Mouse (Mus musculus) embryo, embryonic 9.5 days (tissue): ENCODE measurements around the gene Gm20517.
"Not testable (repeated sequence)": the region's sequence is repeated elsewhere in the genome, so short reads cannot be mapped to it uniquely, and the experiment has no call there.

ENCODE experiments used
- DNase-seq: peaks from one replicate; pipeline ENCODE4 v3.0.0-alpha.2; 2017; ENCODE audit errors: extremely low spot score

Gene Gm20517

GRCm38 (mm10) chr17:47596839-47597164 lies 14.6 kb upstream of the Gm20517 start:
- no peak for DNase-seq

GRCm38 (mm10) chr17:47597261-47597660 lies 14.1 kb upstream of the Gm20517 start:
- no peak for DNase-seq

GRCm38 (mm10) chr17:47597838-47598579 lies 13.4 kb upstream of the Gm20517 start:
- DNase-seq: peak; percentile 55

GRCm38 (mm10) chr17:47598580-47599304 lies 12.6 kb upstream of the Gm20517 start:
- DNase-seq: not testable (repeated sequence)

GRCm38 (mm10) chr17:47599511-47600297 lies 11.7 kb upstream of the Gm20517 start:
- DNase-seq: no peak

GRCm38 (mm10) chr17:47600601-47601388 lies 10.6 kb upstream of the Gm20517 start:
- no peak for DNase-seq

GRCm38 (mm10) chr17:47601389-47601755 lies 10.0 kb upstream of the Gm20517 start:
- no peak for DNase-seq

- DNase-seq: no peak
These were observed 9.1 kb upstream of the Gm20517 start for GRCm38 (mm10) chr17:47602289-47602688.

GRCm38 (mm10) chr17:47606220-47606619 lies 5.2 kb upstream of the Gm20517 start:
- DNase-seq: no peak

- DNase-seq: no peak
These were observed 2.2 kb upstream of the Gm20517 start for GRCm38 (mm10) chr17:47609182-47609581.

GRCm38 (mm10) chr17:47611661-47611982 lies 233 bp downstream of the Gm20517 start:
- DNase-seq: no peak

- DNase-seq: no peak
These were observed 2.6 kb downstream of the Gm20517 start for GRCm38 (mm10) chr17:47614018-47614417.

GRCm38 (mm10) chr17:47616119-47616518 lies 4.7 kb downstream of the Gm20517 start:
- DNase-seq: no peak

GRCm38 (mm10) chr17:47616652-47617051 lies 5.3 kb downstream of the Gm20517 start:
- DNase-seq: no peak

- DNase-seq: no peak
These were observed 6.4 kb downstream of the Gm20517 start for GRCm38 (mm10) chr17:47617605-47618307.

GRCm38 (mm10) chr17:47618556-47619311 lies 7.3 kb downstream of the Gm20517 start:
- DNase-seq: no peak

GRCm38 (mm10) chr17:47622912-47623554 lies 11.6 kb downstream of the Gm20517 start:
- DNase-seq: no peak

- not testable (repeated sequence) for DNase-seq
These were observed 13.2 kb downstream of the Gm20517 start for GRCm38 (mm10) chr17:47624572-47624971.

- DNase-seq: no peak
These were observed 13.7 kb downstream of the Gm20517 start for GRCm38 (mm10) chr17:47625088-47625487.

- no peak for DNase-seq
These were observed 14.6 kb downstream of the Gm20517 start for GRCm38 (mm10) chr17:47626031-47626430.
